In the genomic region with DNA sequence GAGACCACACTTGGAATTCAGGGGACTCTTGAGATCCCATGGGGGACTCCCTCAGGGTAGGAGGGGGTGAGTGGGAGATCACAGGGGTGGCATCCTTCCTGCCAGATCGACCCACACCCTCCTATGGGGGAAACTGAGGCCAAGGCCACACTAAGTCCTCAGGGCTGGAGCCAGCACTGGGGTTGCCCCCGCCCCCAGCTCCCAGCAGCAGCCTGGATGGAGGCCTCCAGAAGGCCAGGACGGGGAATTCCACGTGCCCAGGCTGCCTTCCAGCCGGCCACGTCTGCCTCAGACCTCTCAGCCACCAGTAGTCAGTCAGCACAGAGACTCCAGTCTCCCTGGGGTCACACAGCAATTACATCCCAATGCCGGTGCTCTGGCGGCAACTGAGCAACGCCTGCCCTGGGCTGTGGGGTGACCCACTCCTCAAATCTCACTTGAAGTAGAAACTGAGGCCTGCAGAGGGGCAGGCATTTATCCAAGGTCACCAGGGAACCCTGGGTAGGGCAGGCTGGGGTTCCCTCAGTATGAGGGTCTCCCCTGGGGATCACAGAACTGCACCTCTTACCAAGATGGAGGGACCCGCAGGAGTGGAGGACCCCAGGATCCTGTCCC, we compare ENCODE assay signal across 8 mouse cellular contexts. TPM values are rescaled to one million over a fixed set of nuclear protein-coding genes. Genes with fewer than 3 reads are reported as not detected.
DNase-seq lines count a peak whose midpoint lies in the region; ATAC-seq and TF ChIP-seq lines count a peak whose summit lies in the region.

No protein-coding gene starts in this region.

- TF ChIP-seq EP300 in CH12.LX (IDR thresholded peaks at IDR 0.05; ENCODE audit: low read length), result no peak
- TF ChIP-seq EP300 in liver, postnatal 0 days (IDR thresholded peaks at IDR 0.05; ENCODE audit: low read depth), result no peak

- H3K4me2 ChIP-seq in CH12.LX (ENCODE audit: insufficient read depth, low read depth, poor library complexity, severe bottlenecking), result peak overlapping the region; percentile 76; the same call in 1 of the 2 replicates
- peak overlapping the region; percentile 85 for H3K4me2 ChIP-seq in embryonic facial prominence, embryonic 12.5 days (replicated peaks)
- peak overlapping the region; percentile 94 for H3K4me2 ChIP-seq in heart, embryonic 13.5 days
- H3K4me2 ChIP-seq in kidney, embryonic 16.5 days (replicated peaks; ENCODE audit: low read depth, low read length), result peak overlapping the region; percentile 95
- peak overlapping the region; percentile 78 for H3K4me2 ChIP-seq in liver, postnatal 0 days (ENCODE audit: low read depth, low read length)

- WGBS in embryonic facial prominence, embryonic 12.5 days, result 27% methylated on average over 10 of the region's 10 CpGs
- WGBS in heart, embryonic 13.5 days, result 27% methylated on average over 10 of the region's 10 CpGs
- WGBS in kidney, embryonic 16.5 days, result 42% methylated on average over 10 of the region's 10 CpGs
- 59% methylated on average over 10 of the region's 10 CpGs for WGBS in liver, postnatal 0 days (ENCODE audit: insufficient replicate concordance)

- H3K36me3 ChIP-seq in CH12.LX (replicated peaks in 1 of 2; ENCODE audit: control insufficient read depth in 1 of 2, insufficient read depth in 1 of 2, low read length in 1 of 2), result peaks cover 3 to 5% of the 10 kb centered on the region in 2 experiments
- H3K36me3 ChIP-seq in embryonic facial prominence, embryonic 12.5 days, result 0 out of 2 replicates have a peak, but pooled peaks cover under 1% of the 10 kb centered on the region
- peaks cover 4% of the 10 kb centered on the region for H3K36me3 ChIP-seq in heart, embryonic 13.5 days
- no peaks in the 10 kb centered on the region for H3K36me3 ChIP-seq in kidney, embryonic 16.5 days (ENCODE audit: insufficient read depth, low read length)
- no peaks in the 10 kb centered on the region for H3K36me3 ChIP-seq in liver, postnatal 0 days (replicated peaks; ENCODE audit: insufficient read depth, low read length)

- no peak for TF ChIP-seq POLR2A in CH12.LX (IDR thresholded peaks at IDR 0.05; ENCODE audit: low read depth, low read length)

- peaks cover 27% of the 10 kb centered on the region for H3K27me3 ChIP-seq in CH12.LX (replicated peaks)
- H3K27me3 ChIP-seq in embryonic facial prominence, embryonic 12.5 days, result peaks cover 53% of the 10 kb centered on the region
- peaks cover 13% of the 10 kb centered on the region; the same call in 1 of the 2 replicates for H3K27me3 ChIP-seq in heart, embryonic 13.5 days (replicated peaks)
- no peaks in the 10 kb centered on the region for H3K27me3 ChIP-seq in kidney, embryonic 16.5 days (ENCODE audit: insufficient read depth, low read length)
- peaks cover 25% of the 10 kb centered on the region for H3K27me3 ChIP-seq in liver, postnatal 0 days (ENCODE audit: insufficient read depth, low read length)

- in situ Hi-C loops in CH12.LX (cut with MboI; ENCODE audit: low pct_ligation_motif_present, low pct_unique_long_range_greater_than_20kb, low sequenced_read_pairs), result no loop called here

- H3K79me2 ChIP-seq in CH12.LX (replicated peaks; ENCODE audit: control insufficient read depth, extremely low read depth, insufficient read depth, poor library complexity, severe bottlenecking), result peaks cover 24% of the 10 kb centered on the region

- DNase-seq in CH12.LX (ENCODE audit: extremely low read depth), result no peak
- DNase-seq in adipocyte (ENCODE audit: low spot score), result peak; percentile 80
- DNase-seq in liver, postnatal 0 days, result peak; percentile 15
- DNase-seq in right cerebral cortex, postnatal 4 days, result peak; percentile 6

- no peak overlapping the region for H3K27ac ChIP-seq in CH12.LX (ENCODE audit: insufficient read depth, low read depth)
- H3K27ac ChIP-seq in embryonic facial prominence, embryonic 12.5 days, result 0 out of 2 replicates have a peak overlapping the region, but pooled peaks have one; percentile 46
- peak overlapping the region; percentile 78 for H3K27ac ChIP-seq in heart, embryonic 13.5 days (replicated peaks)
- H3K27ac ChIP-seq in kidney, embryonic 16.5 days (ENCODE audit: low read length), result peak overlapping the region; percentile 89
- H3K27ac ChIP-seq in liver, postnatal 0 days (ENCODE audit: low read depth), result no peak overlapping the region

- H3K9me3 ChIP-seq in CH12.LX (replicated peaks; ENCODE audit: low read length), result no peaks in the 10 kb centered on the region
- no peaks in the 10 kb centered on the region for H3K9me3 ChIP-seq in embryonic facial prominence, embryonic 12.5 days
- H3K9me3 ChIP-seq in heart, embryonic 13.5 days, result no peaks in the 10 kb centered on the region
- no peaks in the 10 kb centered on the region for H3K9me3 ChIP-seq in kidney, embryonic 16.5 days (ENCODE audit: low read length)
- no peaks in the 10 kb centered on the region for H3K9me3 ChIP-seq in liver, postnatal 0 days (ENCODE audit: low read length)

- no peak for ATAC-seq in embryonic facial prominence, embryonic 12.5 days (ENCODE audit: insufficient number of reproducible peaks, insufficient read depth, low FRiP score, low TSS enrichment)
- ATAC-seq in heart, embryonic 13.5 days (ENCODE audit: extremely low read depth, insufficient number of reproducible peaks, low FRiP score, low TSS enrichment), result no peak
- no peak for ATAC-seq in kidney, embryonic 16.5 days (ENCODE audit: low FRiP score, low TSS enrichment)
- no peak for ATAC-seq in liver, postnatal 0 days
- ATAC-seq in erythroid progenitor cell, adult 5-6 weeks (replicated peaks; ENCODE audit: low FRiP score, poor library complexity, severe bottlenecking), result no peak

- no peak for TF ChIP-seq RAD21 in CH12.LX (IDR thresholded peaks at IDR 0.05; ENCODE audit: low read depth, low read length)

- dilution Hi-C loops in CH12.LX (cut with MboI; ENCODE audit: extremely low pct_ligation_motif_present, extremely low pct_unique_long_range_greater_than_20kb, low sequenced_read_pairs), result no loop called here

- H3K9ac ChIP-seq in CH12.LX (ENCODE audit: insufficient read depth, low read depth), result peak overlapping the region; percentile 83; the same call in 1 of the 2 replicates
- H3K9ac ChIP-seq in embryonic facial prominence, embryonic 12.5 days, result peak overlapping the region; percentile 33
- H3K9ac ChIP-seq in heart, embryonic 13.5 days, result peak overlapping the region; percentile 95
- H3K9ac ChIP-seq in kidney, embryonic 16.5 days (replicated peaks; ENCODE audit: low read length), result peak overlapping the region; percentile 89
- peak overlapping the region; percentile 16; the same call in 1 of the 2 replicates for H3K9ac ChIP-seq in liver, postnatal 0 days (replicated peaks)

- peak overlapping the region in 2 of 3 experiments; percentile 25 to 58 for H3K4me3 ChIP-seq in CH12.LX (replicated peaks in 1 of 3; ENCODE audit: low read depth in 2 of 3, low read length in 2 of 3, poor library complexity in 1 of 3)
- H3K4me3 ChIP-seq in embryonic facial prominence, embryonic 12.5 days, result peak overlapping the region; percentile 55
- H3K4me3 ChIP-seq in heart, embryonic 13.5 days, result peak overlapping the region; percentile 81
- H3K4me3 ChIP-seq in kidney, embryonic 16.5 days (ENCODE audit: low read length), result peak overlapping the region; percentile 76
- H3K4me3 ChIP-seq in liver, postnatal 0 days (ENCODE audit: low read depth, low read length), result no peak overlapping the region

- TF ChIP-seq CTCF in CH12.LX (conservative IDR thresholded peaks at IDR 0.05 in 1 of 2, IDR thresholded peaks at IDR 0.05 in 1 of 2; ENCODE audit: low read depth in 2 of 2, low read length in 2 of 2), result no peak
- no peak for TF ChIP-seq CTCF in liver, postnatal 0 days (IDR thresholded peaks at IDR 0.05; ENCODE audit: low read depth)

- H3K4me1 ChIP-seq in CH12.LX (ENCODE audit: control insufficient read depth in 1 of 2, insufficient read depth in 2 of 2), result peaks cover 20 to 35% of the 10 kb centered on the region in 2 experiments
- H3K4me1 ChIP-seq in embryonic facial prominence, embryonic 12.5 days, result peaks cover 41% of the 10 kb centered on the region
- peaks cover 53% of the 10 kb centered on the region for H3K4me1 ChIP-seq in heart, embryonic 13.5 days
- peaks cover 35% of the 10 kb centered on the region for H3K4me1 ChIP-seq in kidney, embryonic 16.5 days (ENCODE audit: insufficient read depth, low read length)
- H3K4me1 ChIP-seq in liver, postnatal 0 days (ENCODE audit: insufficient read depth), result peaks cover 33% of the 10 kb centered on the region

RNA-seq across cellular contexts. Expression of a gene that starts 30.1 kb away (rescaled TPM):
- 4.4 and 4.7 TPM in 2 replicates for total RNA-seq in CH12.LX (2012; rRNA removed)
- 0.07 and 0.34 TPM in 2 replicates for total RNA-seq in CH12.LX (2014; rRNA removed)
- 3.8 and 4.0 TPM in 2 replicates for polyA plus RNA-seq in CH12.LX (2012; ENCODE audit: insufficient read length, low read depth)
- polyA plus RNA-seq in embryonic facial prominence, embryonic 12.5 days (2016; fragmentation: Nextera tagmentation; extraction: Ambion mirVana), result 46.2 and 50.8 TPM in 2 replicates
- polyA plus RNA-seq in heart, embryonic 13.5 days (2015; fragmentation: Nextera tagmentation; extraction: Ambion mirVana), result 56.6 and 57.4 TPM in 2 replicates
- 87.8 and 92.0 TPM in 2 replicates for polyA plus RNA-seq in kidney, embryonic 16.5 days (2015; fragmentation: Nextera tagmentation; extraction: Ambion mirVana)
- 19.6 and 21.1 TPM in 2 replicates for polyA plus RNA-seq in liver, postnatal 0 days (2015; fragmentation: Nextera tagmentation; extraction: Ambion mirVana)
- total RNA-seq in erythroid progenitor cell, adult 5-6 weeks (2015; ENCODE audit: low replicate concordance), result 10.1 and 15.1 TPM in 2 replicates
- total RNA-seq in erythroid progenitor cell, adult 5-6 weeks (2017; ENCODE audit: low replicate concordance), result 0.45 and 0.90 TPM in 2 replicates

RNA-seq across cellular contexts. Expression of a gene that starts 32.5 kb away (rescaled TPM):
- total RNA-seq in CH12.LX (2012; rRNA removed), result 0.13 and 0.34 TPM in 2 replicates
- total RNA-seq in CH12.LX (2014; rRNA removed), result not detected in 2 replicates
- polyA plus RNA-seq in CH12.LX (2012; ENCODE audit: insufficient read length, low read depth), result 0.64 TPM in 1 of 2 replicates, not detected in the other
- polyA plus RNA-seq in embryonic facial prominence, embryonic 12.5 days (2016; fragmentation: Nextera tagmentation; extraction: Ambion mirVana), result 3.1 and 3.4 TPM in 2 replicates
- 2.7 and 3.1 TPM in 2 replicates for polyA plus RNA-seq in heart, embryonic 13.5 days (2015; fragmentation: Nextera tagmentation; extraction: Ambion mirVana)
- polyA plus RNA-seq in kidney, embryonic 16.5 days (2015; fragmentation: Nextera tagmentation; extraction: Ambion mirVana), result 42.7 and 44.1 TPM in 2 replicates
- polyA plus RNA-seq in liver, postnatal 0 days (2015; fragmentation: Nextera tagmentation; extraction: Ambion mirVana), result 1.7 and 2.0 TPM in 2 replicates
- total RNA-seq in erythroid progenitor cell, adult 5-6 weeks (2015; ENCODE audit: low replicate concordance), result 5.4 and 7.5 TPM in 2 replicates
- total RNA-seq in erythroid progenitor cell, adult 5-6 weeks (2017; ENCODE audit: low replicate concordance), result 4.2 TPM in 1 of 2 replicates, not detected in the other

RNA-seq across cellular contexts. Expression of a gene that starts 36.5 kb away (rescaled TPM):
- total RNA-seq in CH12.LX (2012; rRNA removed) (0.29 and 1.1 TPM in 2 replicates), CH12.LX (2014; rRNA removed) (0.65 and 0.98 TPM in 2 replicates)
- polyA plus RNA-seq in CH12.LX (2012; ENCODE audit: insufficient read length, low read depth), result 0.46 and 1.2 TPM in 2 replicates
- 2.0 and 3.8 TPM in 2 replicates for polyA plus RNA-seq in embryonic facial prominence, embryonic 12.5 days (2016; fragmentation: Nextera tagmentation; extraction: Ambion mirVana)
- polyA plus RNA-seq in heart, embryonic 13.5 days (2015; fragmentation: Nextera tagmentation; extraction: Ambion mirVana), result 0.82 and 1.1 TPM in 2 replicates
- polyA plus RNA-seq in kidney, embryonic 16.5 days (2015; fragmentation: Nextera tagmentation; extraction: Ambion mirVana), result 1.4 and 1.6 TPM in 2 replicates
- polyA plus RNA-seq in liver, postnatal 0 days (2015; fragmentation: Nextera tagmentation; extraction: Ambion mirVana), result not detected in 2 replicates
- total RNA-seq in erythroid progenitor cell, adult 5-6 weeks (2015; ENCODE audit: low replicate concordance), result not detected in 2 replicates
- not detected in 2 replicates for total RNA-seq in erythroid progenitor cell, adult 5-6 weeks (2017; ENCODE audit: low replicate concordance)

RNA-seq across cellular contexts. Expression of a gene that starts 41.1 kb away (rescaled TPM):
- 1.2 and 1.5 TPM in 2 replicates for total RNA-seq in CH12.LX (2012; rRNA removed)
- total RNA-seq in CH12.LX (2014; rRNA removed), result 0.96 and 1.0 TPM in 2 replicates
- polyA plus RNA-seq in CH12.LX (2012; ENCODE audit: insufficient read length, low read depth), result 3.2 and 3.4 TPM in 2 replicates
- 2.9 and 4.1 TPM in 2 replicates for polyA plus RNA-seq in embryonic facial prominence, embryonic 12.5 days (2016; fragmentation: Nextera tagmentation; extraction: Ambion mirVana)
- polyA plus RNA-seq in heart, embryonic 13.5 days (2015; fragmentation: Nextera tagmentation; extraction: Ambion mirVana), result 2.1 and 2.3 TPM in 2 replicates
- polyA plus RNA-seq in kidney, embryonic 16.5 days (2015; fragmentation: Nextera tagmentation; extraction: Ambion mirVana), result 5.0 and 5.2 TPM in 2 replicates
- 0.40 and 0.70 TPM in 2 replicates for polyA plus RNA-seq in liver, postnatal 0 days (2015; fragmentation: Nextera tagmentation; extraction: Ambion mirVana)
- total RNA-seq in erythroid progenitor cell, adult 5-6 weeks (2015; ENCODE audit: low replicate concordance), result 2.1 and 4.3 TPM in 2 replicates
- not detected in 2 replicates for total RNA-seq in erythroid progenitor cell, adult 5-6 weeks (2017; ENCODE audit: low replicate concordance)

RNA-seq across cellular contexts. Expression of a gene that starts 41.1 kb away (rescaled TPM):
- 131 and 143 TPM in 2 replicates for total RNA-seq in CH12.LX (2012; rRNA removed)
- 81.7 and 83.0 TPM in 2 replicates for total RNA-seq in CH12.LX (2014; rRNA removed)
- polyA plus RNA-seq in CH12.LX (2012; ENCODE audit: insufficient read length, low read depth), result 78.2 and 93.5 TPM in 2 replicates
- polyA plus RNA-seq in embryonic facial prominence, embryonic 12.5 days (2016; fragmentation: Nextera tagmentation; extraction: Ambion mirVana), result 73.6 and 77.0 TPM in 2 replicates
- 69.7 and 73.6 TPM in 2 replicates for polyA plus RNA-seq in heart, embryonic 13.5 days (2015; fragmentation: Nextera tagmentation; extraction: Ambion mirVana)
- polyA plus RNA-seq in kidney, embryonic 16.5 days (2015; fragmentation: Nextera tagmentation; extraction: Ambion mirVana), result 87.6 and 104 TPM in 2 replicates
- polyA plus RNA-seq in liver, postnatal 0 days (2015; fragmentation: Nextera tagmentation; extraction: Ambion mirVana), result 39.3 and 42.1 TPM in 2 replicates
- total RNA-seq in erythroid progenitor cell, adult 5-6 weeks (2015; ENCODE audit: low replicate concordance), result 8.8 TPM in 1 of 2 replicates, not detected in the other
- total RNA-seq in erythroid progenitor cell, adult 5-6 weeks (2017; ENCODE audit: low replicate concordance), result 4.0 and 17.2 TPM in 2 replicates

Comparison
In these comparisons a context has a peak if more than half of its experiments do, and no peak if none do; other contexts are left out.
1. H3K27ac ChIP-seq: peak in embryonic facial prominence, embryonic 12.5 days (single experiment), heart, embryonic 13.5 days (single experiment) and kidney, embryonic 16.5 days (single experiment); none in CH12.LX (single experiment) and liver, postnatal 0 days (single experiment).
2. H3K9ac ChIP-seq: peak in every context shown above with its lines; median percentile 95 in heart, embryonic 13.5 days; 89 in kidney, embryonic 16.5 days; 83 in CH12.LX; 33 in embryonic facial prominence, embryonic 12.5 days; 16 in liver, postnatal 0 days.
3. RNA of a gene that starts 32.5 kb away (polyA plus RNA-seq): 42.7 to 44.1 TPM in kidney, embryonic 16.5 days; 3.1 to 3.4 TPM in embryonic facial prominence, embryonic 12.5 days, 2.7 to 3.1 TPM in heart, embryonic 13.5 days, 1.7 to 2.0 TPM in liver, postnatal 0 days and 0.64 TPM in CH12.LX; every median in the first group is over 10 times any median in the second.
4. Peak in every context shown above with its lines, with median percentiles within 50 percentile points of each other: H3K4me2 ChIP-seq.